Mouse (Mus musculus) myocyte (in vitro differentiated cells): ENCODE measurements around the gene Selenoo.

ENCODE experiments used
- CEBPB ChIP-seq: IDR thresholded peaks from 2 replicates; pipeline ENCODE4 v1.6.1; 2011; ENCODE audit warnings: mild to moderate bottlenecking, moderate library complexity; ENCODE audit not compliant: poor library complexity, insufficient read depth, severe bottlenecking
- E2F4 ChIP-seq: IDR thresholded peaks from one replicate; pipeline ENCODE4 v1.6.1; 2011; ENCODE audit warnings: mild to moderate bottlenecking, control low read depth, moderate library complexity; ENCODE audit not compliant: insufficient read depth
- MAX ChIP-seq: IDR thresholded peaks from one replicate; pipeline ENCODE4 v1.6.1; 2011; ENCODE audit warnings: low read depth, mild to moderate bottlenecking, control low read depth
- MYOD1 ChIP-seq, 3 experiments: IDR thresholded peaks; one replicate each; pipeline ENCODE4 v1.6.1; 2011; ENCODE audit warnings: control low read depth in 2 of 3, low read depth in 2 of 3, mild to moderate bottlenecking in 2 of 3, moderate library complexity in 1 of 3; ENCODE audit not compliant: insufficient read length in 2 of 3, control insufficient read depth in 1 of 3
- MYOG ChIP-seq, 3 experiments: IDR thresholded peaks; one replicate each; pipeline ENCODE4 v1.6.1; 2011; ENCODE audit warnings: control low read depth in 2 of 3, low read depth in 2 of 3, mild to moderate bottlenecking in 2 of 3; ENCODE audit not compliant: insufficient read length in 2 of 3, control insufficient read depth in 1 of 3, insufficient read depth in 1 of 3
- POLR2A ChIP-seq: IDR thresholded peaks from one replicate; pipeline ENCODE4 v1.6.1; 2011; ENCODE audit warnings: low read depth, mild to moderate bottlenecking, control low read depth, moderate library complexity; ENCODE audit not compliant: insufficient read length
- POLR2AphosphoS2 ChIP-seq: IDR thresholded peaks from one replicate; pipeline ENCODE4 v1.6.1; 2011; ENCODE audit warnings: low read depth, control low read depth; ENCODE audit not compliant: insufficient read length
- REST ChIP-seq: IDR thresholded peaks from one replicate; pipeline ENCODE4 v1.6.1; 2011; ENCODE audit warnings: mild to moderate bottlenecking, control low read depth, moderate library complexity; ENCODE audit not compliant: insufficient read depth, insufficient read length
- SRF ChIP-seq: IDR thresholded peaks from one replicate; pipeline ENCODE4 v1.6.1; 2011; ENCODE audit warnings: low read depth; ENCODE audit not compliant: control insufficient read depth, insufficient read length
- TCF12 ChIP-seq: IDR thresholded peaks from one replicate; pipeline ENCODE4 v1.6.1; 2011; ENCODE audit warnings: mild to moderate bottlenecking, control low read depth; ENCODE audit not compliant: poor library complexity, insufficient read depth, severe bottlenecking
- TCF3 ChIP-seq: IDR thresholded peaks from one replicate; pipeline ENCODE4 v1.6.1; 2011; ENCODE audit warnings: low read depth, control low read depth; ENCODE audit not compliant: insufficient read length
- USF1 ChIP-seq: IDR thresholded peaks from one replicate; pipeline ENCODE4 v1.6.1; 2011; ENCODE audit warnings: low read depth, mild to moderate bottlenecking, control low read depth, moderate library complexity

DNA sequence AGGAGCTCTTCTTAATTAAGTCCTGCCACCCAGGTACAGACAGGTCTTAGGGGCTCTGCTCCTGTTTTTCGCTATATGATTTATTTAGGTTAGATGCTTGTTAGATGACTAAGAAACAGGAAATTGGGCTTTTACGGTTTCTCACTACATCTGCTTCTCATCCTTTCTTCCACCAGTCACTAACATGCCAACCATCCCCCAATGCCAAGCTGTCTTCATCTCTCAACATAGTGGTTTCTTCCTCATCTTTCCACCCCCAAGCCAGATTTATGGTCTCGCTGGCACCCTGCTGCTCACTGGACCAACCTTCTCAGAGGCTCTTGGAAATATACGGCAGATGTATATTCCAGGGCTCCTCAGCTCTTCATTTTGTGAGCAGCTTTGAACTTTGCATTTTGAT is 1.8 kb downstream of the Selenoo start:
- TF ChIP-seq USF1, result no peak
- TF ChIP-seq MYOG (IDR thresholded peaks at IDR 0.05; ENCODE audit: control insufficient read depth in 1 of 3, insufficient read depth in 1 of 3, insufficient read length in 2 of 3, low read depth in 2 of 3), result no peak
- TF ChIP-seq POLR2A, result no peak
- no peak for TF ChIP-seq TCF3
- no peak for TF ChIP-seq MAX
- no peak for TF ChIP-seq MYOD1 (IDR thresholded peaks at IDR 0.05; ENCODE audit: control insufficient read depth in 1 of 3, insufficient read length in 2 of 3, low read depth in 2 of 3)
- TF ChIP-seq E2F4, result no peak
- no peak for TF ChIP-seq SRF
- TF ChIP-seq POLR2AphosphoS2, result no peak
- no peak for TF ChIP-seq CEBPB
- TF ChIP-seq TCF12, result no peak
- TF ChIP-seq REST, result no peak
